Mouse (Mus musculus): ENCODE results near the gene Adamts7. TPM values are rescaled to one million over a fixed set of nuclear protein-coding genes. Genes with fewer than 3 reads are reported as not detected.

The Adamts7 gene
- polyA plus RNA-seq, 2 experiments: 19.4 to 44.3 TPM

DNA sequence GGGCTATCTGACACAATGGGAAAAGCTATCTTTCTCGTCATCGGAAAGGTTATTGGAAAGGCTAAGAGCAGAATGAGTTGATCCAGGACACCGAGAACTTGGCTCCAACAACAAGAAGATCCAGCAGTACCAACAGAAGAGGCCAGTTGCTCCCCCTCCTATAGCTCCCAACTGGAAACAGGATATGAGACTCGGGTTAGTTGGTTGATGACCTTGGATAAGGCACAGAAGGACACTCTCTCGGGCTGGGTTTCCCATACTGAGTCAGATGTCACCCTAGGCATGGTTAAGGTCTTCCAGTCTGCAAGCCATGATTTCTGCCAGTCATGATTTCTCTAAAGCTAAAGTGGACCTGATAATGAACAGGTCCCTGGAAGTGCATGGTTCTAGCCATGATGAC is 71.9 kb downstream of the Adamts7 start:
- DNase-seq (ENCODE audit: low spot score) (no peak), ATAC-seq (ENCODE audit: low FRiP score, low read depth) (no peak)
- Histone ChIP-seq H3K36me3 (ENCODE audit: control insufficient read depth, insufficient read depth, low read length) (peaks cover 14% of the 10 kb centered on the region), H3K9me3 (ENCODE audit: control insufficient read depth, low read length) (no peaks in the 10 kb centered on the region), H3K9ac (ENCODE audit: low read depth, low read length, severe bottlenecking) (no peak overlapping the region), H3K4me2 (replicated peaks; ENCODE audit: low read depth, low read length, severe bottlenecking) (no peak overlapping the region), H3K4me1 (ENCODE audit: control insufficient read depth, insufficient read depth, low read length) (no peaks in the 10 kb centered on the region), H3K27me3 (ENCODE audit: control insufficient read depth, insufficient read depth, low read length) (no peaks in the 10 kb centered on the region), H3K27ac (replicated peaks; ENCODE audit: low read depth, low read length) (no peak overlapping the region), H3K4me3 (replicated peaks; ENCODE audit: low read length) (no peak overlapping the region)
- WGBS: 93% methylated on average over 5 of the region's 5 CpGs
- no peak for TF ChIP-seq POLR2A (IDR thresholded peaks at IDR 0.05; ENCODE audit: borderline replicate concordance, extremely low read depth, insufficient read depth, insufficient read length)

DNA sequence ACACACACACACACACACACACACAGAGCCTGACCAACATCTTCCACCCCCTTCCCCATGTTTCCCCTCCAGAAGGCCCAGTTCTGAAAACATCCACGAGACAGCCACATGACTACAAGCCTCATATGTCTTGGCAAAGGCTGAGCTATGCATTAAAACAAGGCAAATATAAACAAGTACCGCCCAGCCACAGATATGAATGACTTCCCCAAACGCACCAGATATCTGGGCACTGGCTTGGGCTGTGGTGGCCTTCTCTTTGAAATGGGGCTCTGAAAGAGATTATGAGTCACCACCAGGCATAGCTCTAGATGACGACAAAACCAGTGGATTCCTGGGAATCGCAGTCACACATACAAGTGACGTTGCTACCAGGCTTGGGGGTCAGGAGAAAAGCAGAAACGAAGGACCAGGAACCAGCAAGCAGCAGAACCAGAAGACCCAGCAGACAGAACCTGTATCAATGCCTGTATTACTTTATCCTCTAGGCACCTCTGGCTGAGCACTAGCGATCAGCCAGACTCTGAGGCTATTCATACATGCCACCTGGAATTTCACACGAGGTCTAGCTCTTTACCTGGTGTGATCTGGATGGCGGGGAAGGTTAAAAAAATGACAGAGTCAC is 72.5 kb downstream of the Adamts7 start:
- H3K36me3 ChIP-seq (ENCODE audit: control insufficient read depth, insufficient read depth, low read length): peaks cover 14% of the 10 kb centered on the region
- H3K27ac ChIP-seq (replicated peaks; ENCODE audit: low read depth, low read length): no peak overlapping the region
- no peaks in the 10 kb centered on the region for H3K9me3 ChIP-seq (ENCODE audit: control insufficient read depth, low read length)
- H3K27me3 ChIP-seq (ENCODE audit: control insufficient read depth, insufficient read depth, low read length): no peaks in the 10 kb centered on the region
- H3K4me3 ChIP-seq (replicated peaks; ENCODE audit: low read length): no peak overlapping the region
- H3K4me1 ChIP-seq (ENCODE audit: control insufficient read depth, insufficient read depth, low read length): no peaks in the 10 kb centered on the region
- DNase-seq (ENCODE audit: low spot score) (no peak), ATAC-seq (ENCODE audit: low FRiP score, low read depth) (no peak)
- TF ChIP-seq POLR2A (IDR thresholded peaks at IDR 0.05; ENCODE audit: borderline replicate concordance, extremely low read depth, insufficient read depth, insufficient read length): no peak
- WGBS: 83% methylated on average over 10 of the region's 10 CpGs
- H3K9ac ChIP-seq (ENCODE audit: low read depth, low read length, severe bottlenecking): no peak overlapping the region
- no peak overlapping the region for H3K4me2 ChIP-seq (replicated peaks; ENCODE audit: low read depth, low read length, severe bottlenecking)

DNA sequence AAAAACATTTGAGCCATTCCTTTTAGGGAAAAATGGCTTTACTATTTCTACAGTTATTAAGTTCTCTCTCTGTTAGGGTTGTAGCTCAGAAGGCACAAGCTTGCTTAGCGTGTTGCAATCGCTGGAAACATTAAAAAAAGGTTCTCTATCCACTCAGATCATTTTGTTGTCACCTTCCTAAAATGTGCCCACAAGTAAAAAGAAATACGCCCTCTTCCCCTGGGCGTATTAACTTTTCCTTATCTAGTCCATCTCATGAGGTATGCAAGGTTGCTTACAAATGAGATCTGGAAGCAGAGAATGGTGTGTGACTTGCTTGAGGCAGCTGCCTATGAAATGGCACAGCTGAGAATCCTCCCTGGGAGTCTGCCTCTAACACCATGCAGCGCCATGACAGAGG is 73.9 kb downstream of the Adamts7 start:
- Histone ChIP-seq H3K36me3 (ENCODE audit: control insufficient read depth, insufficient read depth, low read length) (peaks cover 14% of the 10 kb centered on the region), H3K9me3 (ENCODE audit: control insufficient read depth, low read length) (no peaks in the 10 kb centered on the region), H3K9ac (ENCODE audit: low read depth, low read length, severe bottlenecking) (no peak overlapping the region), H3K27ac (replicated peaks; ENCODE audit: low read depth, low read length) (no peak overlapping the region), H3K4me3 (replicated peaks; ENCODE audit: low read length) (no peak overlapping the region), H3K27me3 (ENCODE audit: control insufficient read depth, insufficient read depth, low read length) (no peaks in the 10 kb centered on the region), H3K4me2 (replicated peaks; ENCODE audit: low read depth, low read length, severe bottlenecking) (no peak overlapping the region), H3K4me1 (ENCODE audit: control insufficient read depth, insufficient read depth, low read length) (no peaks in the 10 kb centered on the region)
- 89% methylated on average over 5 of the region's 5 CpGs for WGBS
- DNase-seq (ENCODE audit: low spot score) (no peak), ATAC-seq (ENCODE audit: low FRiP score, low read depth) (no peak)
- TF ChIP-seq POLR2A (IDR thresholded peaks at IDR 0.05; ENCODE audit: borderline replicate concordance, extremely low read depth, insufficient read depth, insufficient read length): no peak

DNA sequence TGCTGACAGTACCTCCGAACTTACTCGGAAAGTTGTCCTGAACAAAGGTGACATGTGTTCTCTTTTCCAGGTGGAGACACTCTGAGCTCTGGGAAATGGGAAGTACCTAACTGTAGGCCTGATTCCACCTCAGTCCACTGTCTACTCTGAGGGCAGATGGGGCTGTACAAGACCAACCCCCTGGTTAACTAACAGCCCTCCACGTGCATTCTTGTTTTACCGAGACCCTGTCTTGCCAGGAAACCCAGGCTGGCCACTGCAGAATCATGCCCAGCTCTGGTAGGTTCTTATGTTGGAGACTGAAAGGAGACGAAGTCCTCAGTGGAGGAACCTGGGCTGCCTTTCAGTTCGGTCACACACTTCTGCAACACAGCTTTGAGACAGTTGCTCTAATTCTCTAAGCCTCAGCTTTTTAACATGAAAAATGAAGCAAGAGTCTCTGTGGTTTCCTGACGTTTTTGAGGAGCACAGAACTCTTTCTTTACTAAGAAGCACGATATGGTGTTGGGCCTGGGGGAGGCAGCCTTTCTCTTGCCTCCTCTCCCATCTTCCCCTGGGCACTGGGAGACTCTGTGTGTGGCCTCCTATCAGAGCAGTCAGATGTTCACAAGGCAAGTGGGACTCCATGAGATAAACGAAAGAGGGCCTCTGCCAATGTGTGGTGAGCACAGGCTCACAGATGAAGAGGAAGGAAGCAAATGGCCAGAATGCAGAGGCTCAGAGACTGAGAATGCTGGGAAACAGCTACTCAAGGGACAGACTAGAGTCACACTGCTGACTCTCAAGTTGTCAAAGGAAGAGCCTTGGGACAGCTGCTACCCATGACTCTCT is 74.6 kb downstream of the Adamts7 start:
- Histone ChIP-seq H3K4me3 (replicated peaks; ENCODE audit: low read length) (no peak overlapping the region), H3K4me1 (ENCODE audit: control insufficient read depth, insufficient read depth, low read length) (no peaks in the 10 kb centered on the region), H3K27ac (replicated peaks; ENCODE audit: low read depth, low read length) (no peak overlapping the region), H3K9me3 (ENCODE audit: control insufficient read depth, low read length) (no peaks in the 10 kb centered on the region), H3K36me3 (ENCODE audit: control insufficient read depth, insufficient read depth, low read length) (peaks cover 14% of the 10 kb centered on the region), H3K4me2 (replicated peaks; ENCODE audit: low read depth, low read length, severe bottlenecking) (no peak overlapping the region), H3K9ac (ENCODE audit: low read depth, low read length, severe bottlenecking) (no peak overlapping the region), H3K27me3 (ENCODE audit: control insufficient read depth, insufficient read depth, low read length) (no peaks in the 10 kb centered on the region)
- DNase-seq (ENCODE audit: low spot score) (no peak), ATAC-seq (ENCODE audit: low FRiP score, low read depth) (no peak)
- no peak for TF ChIP-seq POLR2A (IDR thresholded peaks at IDR 0.05; ENCODE audit: borderline replicate concordance, extremely low read depth, insufficient read depth, insufficient read length)
- 72% methylated on average over 9 of the region's 9 CpGs for WGBS

DNA sequence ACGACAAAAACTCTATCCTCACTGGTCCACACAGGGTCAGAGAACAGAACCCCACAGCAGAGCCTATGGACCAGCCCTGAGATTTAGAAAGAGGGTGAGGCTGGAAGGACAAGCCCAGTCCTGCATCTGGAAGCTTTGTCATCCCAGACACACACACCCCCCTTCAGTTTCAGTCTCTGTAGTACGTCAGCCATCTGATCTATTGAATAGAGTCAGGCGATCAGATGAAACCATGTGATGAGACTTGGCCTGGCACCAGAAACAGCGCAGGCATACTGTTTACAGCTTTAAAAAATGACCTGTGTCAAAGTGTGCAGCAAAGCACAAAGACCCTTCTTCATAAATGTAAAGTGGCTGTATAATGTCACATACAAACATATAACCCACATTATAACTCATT is 77.7 kb downstream of the Adamts7 start:
- 81% methylated on average over 4 of the region's 4 CpGs for WGBS
- ATAC-seq (ENCODE audit: low FRiP score, low read depth): no peak
- Histone ChIP-seq H3K4me2 (replicated peaks; ENCODE audit: low read depth, low read length, severe bottlenecking) (no peak overlapping the region), H3K36me3 (ENCODE audit: control insufficient read depth, insufficient read depth, low read length) (peaks cover 14% of the 10 kb centered on the region), H3K4me3 (replicated peaks; ENCODE audit: low read length) (no peak overlapping the region), H3K9me3 (ENCODE audit: control insufficient read depth, low read length) (no peaks in the 10 kb centered on the region), H3K4me1 (ENCODE audit: control insufficient read depth, insufficient read depth, low read length) (no peaks in the 10 kb centered on the region), H3K27me3 (ENCODE audit: control insufficient read depth, insufficient read depth, low read length) (no peaks in the 10 kb centered on the region), H3K27ac (replicated peaks; ENCODE audit: low read depth, low read length) (no peak overlapping the region), H3K9ac (ENCODE audit: low read depth, low read length, severe bottlenecking) (no peak overlapping the region)
- no peak for TF ChIP-seq POLR2A (IDR thresholded peaks at IDR 0.05; ENCODE audit: borderline replicate concordance, extremely low read depth, insufficient read depth, insufficient read length)
- no peak for DNase-seq (ENCODE audit: low spot score)
